Mouse (Mus musculus) limb, embryonic 10.5 days (tissue): ENCODE measurements around the gene Zp2. TPM values are rescaled to one million over a fixed set of nuclear protein-coding genes. Genes with fewer than 3 reads are reported as not detected.

Experiments used
- DNase-seq: peaks from one replicate; pipeline ENCODE4 v3.0.0-alpha.2; 2017; ENCODE audit warnings: low spot score
- H3K27ac ChIP-seq: fragments of 300-500 bp; sonication (generic); 2 replicates; pipeline ENCODE4 v1.5.1; 2016; ENCODE audit warnings: mild to moderate bottlenecking
- H3K27me3 ChIP-seq: fragments of 300-500 bp; sonication (generic); 2 replicates; pipeline ENCODE4 v1.6.1; 2016; ENCODE audit warnings: low read depth, mild to moderate bottlenecking; ENCODE audit not compliant: poor library complexity, severe bottlenecking
- H3K36me3 ChIP-seq: fragments of 300-500 bp; sonication (generic); 2 replicates; pipeline ENCODE4 v1.6.1; 2016; ENCODE audit warnings: mild to moderate bottlenecking, moderate library complexity
- H3K4me1 ChIP-seq: fragments of 300-500 bp; sonication (generic); 2 replicates; pipeline ENCODE4 v1.6.1; 2016
- H3K4me3 ChIP-seq: fragments of 300-500 bp; sonication (generic); 2 replicates; pipeline ENCODE4 v1.5.1; 2016; ENCODE audit warnings: mild to moderate bottlenecking, moderate library complexity
- H3K9me3 ChIP-seq: fragments of 300-500 bp; sonication (generic); replicated peaks from 2 replicates; pipeline ENCODE4 v1.6.1; 2016; ENCODE audit warnings: mild to moderate bottlenecking
- WGBS: fragments of 180-500 bp; shearing (Covaris S2); methylation state at CpG from one replicate; pipeline ENCODE4 v1.1.7; 2016; 5-methylcytosine and 5-hydroxymethylcytosine counted together
- polyA plus RNA-seq: library from polyadenylated mRNA; unstranded; fragments of >200 nt; fragmentation: Nextera tagmentation; extraction: Ambion mirVana; gene quantifications from 2 replicates; pipeline ENCODE4 v1.2.1, GENCODE M21; 2016

The Zp2 gene
- polyA plus RNA-seq = not detected in 2 replicates

DNA sequence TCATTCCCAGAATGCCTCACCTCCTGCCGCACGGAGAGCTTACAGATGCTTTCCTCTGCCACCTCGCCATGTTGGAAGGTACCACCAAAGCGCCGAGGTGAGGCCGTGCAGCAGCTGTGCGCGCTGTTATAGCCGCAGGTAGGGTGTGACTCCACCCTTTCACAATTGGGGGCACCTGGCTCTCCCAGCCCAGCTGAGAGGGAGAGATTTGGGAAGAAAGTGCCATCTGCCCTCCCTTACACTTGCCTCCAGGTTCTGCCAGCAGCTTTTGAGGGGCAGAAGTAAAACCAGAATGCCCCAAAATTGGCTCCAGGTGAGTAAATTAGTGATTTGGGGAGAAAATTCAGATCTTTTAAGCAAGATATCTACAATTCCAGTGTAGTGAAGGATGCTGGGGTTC is at the start of gene Zp2:
Gene Zp2, minus strand, starts transcription at position 101 of the 400 bp plus-strand sequence.
- DNase-seq = no peak
- WGBS = 66% methylated on average over 9 of the region's 9 CpGs
- Histone ChIP-seq H3K4me3 (no peak within 1 kb of the TSS), H3K9me3 (no peaks in the 10 kb centered on the region), H3K27ac (no peak within 1 kb of the TSS), H3K36me3 (no peaks in the 10 kb centered on the region), H3K4me1 (0 out of 2 replicates have a peak, but pooled peaks cover 3% of the 10 kb centered on the region), H3K27me3 (no peaks in the 10 kb centered on the region)

DNA sequence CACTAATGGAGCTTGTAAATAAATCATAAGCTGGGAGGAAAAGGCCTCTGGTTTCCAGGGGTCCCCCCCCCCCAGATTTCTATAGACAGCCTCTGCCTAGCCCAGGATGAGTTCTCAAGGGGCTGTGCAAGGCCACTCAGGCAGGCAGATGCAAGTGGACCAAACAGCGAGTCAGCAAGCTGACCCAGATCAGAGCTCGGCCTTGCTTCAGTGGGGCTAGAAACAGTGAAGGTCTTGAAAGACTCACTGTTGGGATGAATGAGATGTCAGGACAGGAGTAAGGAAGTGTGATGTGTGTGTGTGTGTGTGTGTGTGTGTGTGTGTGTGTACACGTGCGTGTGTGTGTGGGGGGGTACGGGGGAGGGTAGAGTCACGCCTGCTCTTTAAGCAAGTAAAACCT is 47.7 kb upstream of the Zp2 start:
- H3K27me3 ChIP-seq = no peaks in the 10 kb centered on the region
- 0 out of 2 replicates have a peak, but pooled peaks cover 3% of the 10 kb centered on the region for H3K4me1 ChIP-seq
- no peak for DNase-seq
- WGBS = 83% methylated on average over 6 of the region's 6 CpGs
- H3K36me3 ChIP-seq = no peaks in the 10 kb centered on the region
- no peaks in the 10 kb centered on the region for H3K9me3 ChIP-seq
- H3K4me3 ChIP-seq = no peak overlapping the region
- no peak overlapping the region for H3K27ac ChIP-seq

GRCm38 (mm10) chr7:120192207-120192606 is 47.1 kb upstream of the Zp2 start:
- no peak for DNase-seq
- Histone ChIP-seq H3K9me3 (no peaks in the 10 kb centered on the region), H3K27ac (no peak overlapping the region), H3K4me1 (0 out of 2 replicates have a peak, but pooled peaks cover 3% of the 10 kb centered on the region), H3K36me3 (no peaks in the 10 kb centered on the region), H3K4me3 (no peak overlapping the region), H3K27me3 (no peaks in the 10 kb centered on the region)
- WGBS = 66% methylated on average over 3 of the region's 3 CpGs

DNA sequence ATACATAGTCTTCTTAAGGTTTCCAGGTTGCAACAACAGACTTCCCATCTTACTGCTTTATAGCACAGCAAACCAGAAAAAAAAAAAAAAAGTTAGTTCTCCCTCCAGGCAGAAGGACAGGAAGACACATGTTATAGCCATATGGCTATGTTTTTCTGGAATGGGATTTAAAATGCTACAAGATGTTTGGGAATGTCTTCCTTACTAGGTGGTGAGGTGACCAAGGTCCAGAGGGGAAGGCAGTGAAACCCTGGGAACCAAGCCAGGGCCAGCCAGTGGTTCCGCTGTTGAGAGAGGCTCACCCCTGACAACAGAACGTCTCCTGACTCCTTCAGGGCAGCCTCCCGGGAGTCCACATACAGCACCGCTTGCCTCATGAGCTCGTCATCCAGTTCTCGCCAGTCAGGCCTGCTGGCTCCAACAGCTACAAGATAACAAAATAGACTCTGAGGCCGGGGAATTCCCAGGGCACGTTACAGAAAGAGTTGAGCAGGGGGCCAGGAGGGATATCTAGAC is 45.1 kb upstream of the Zp2 start:
- Histone ChIP-seq H3K36me3 (no peaks in the 10 kb centered on the region), H3K27ac (no peak overlapping the region), H3K9me3 (no peaks in the 10 kb centered on the region), H3K4me3 (no peak overlapping the region), H3K4me1 (0 out of 2 replicates have a peak, but pooled peaks cover 3% of the 10 kb centered on the region), H3K27me3 (no peaks in the 10 kb centered on the region)
- no peak for DNase-seq
- WGBS = 84% methylated on average over 8 of the region's 8 CpGs

DNA sequence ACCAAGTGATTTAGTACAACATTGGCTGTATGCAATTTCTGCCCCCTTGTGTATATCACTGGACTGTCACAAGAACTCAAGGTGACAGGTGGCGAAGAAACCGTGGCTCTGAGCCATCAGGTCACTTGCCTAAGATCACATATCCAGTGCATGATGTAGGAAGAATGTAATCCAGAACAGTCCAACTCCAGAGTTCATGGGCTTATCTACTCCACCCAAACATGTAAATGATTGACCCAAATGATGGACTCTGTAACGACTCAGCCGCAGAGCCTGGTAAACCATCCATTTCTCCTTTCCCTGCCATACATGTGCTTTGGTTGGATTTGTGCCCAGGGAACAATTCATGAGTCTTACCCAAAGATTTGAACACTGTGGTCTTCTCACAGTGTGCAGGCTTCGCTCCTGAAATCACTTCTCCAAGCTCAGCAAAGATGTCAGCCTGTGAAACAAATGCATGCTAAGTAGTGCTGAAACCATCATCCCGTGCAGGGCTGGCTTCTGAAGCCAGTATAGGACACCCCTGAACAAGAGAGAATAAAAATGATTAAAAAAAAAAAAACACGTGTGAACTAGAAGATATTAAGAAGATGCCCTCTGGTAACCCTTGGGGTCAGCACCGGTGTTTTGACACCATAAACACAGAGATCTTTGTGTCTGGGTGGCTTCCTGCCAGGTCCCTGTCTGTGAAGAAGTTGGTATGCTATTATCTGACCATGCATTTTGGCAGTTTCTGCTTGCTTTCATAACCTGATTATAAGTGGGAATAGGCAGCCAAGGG is 44.5 kb upstream of the Zp2 start:
- Histone ChIP-seq H3K27ac (no peak overlapping the region), H3K36me3 (no peaks in the 10 kb centered on the region), H3K27me3 (no peaks in the 10 kb centered on the region), H3K4me1 (0 out of 2 replicates have a peak, but pooled peaks cover 3% of the 10 kb centered on the region), H3K4me3 (no peak overlapping the region), H3K9me3 (no peaks in the 10 kb centered on the region)
- no peak for DNase-seq
- 86% methylated on average over 8 of the region's 8 CpGs for WGBS

GRCm38 (mm10) chr7:120188946-120189345 is 43.9 kb upstream of the Zp2 start:
- Histone ChIP-seq H3K4me3 (no peak overlapping the region), H3K9me3 (no peaks in the 10 kb centered on the region), H3K27ac (no peak overlapping the region), H3K27me3 (no peaks in the 10 kb centered on the region), H3K36me3 (no peaks in the 10 kb centered on the region), H3K4me1 (0 out of 2 replicates have a peak, but pooled peaks cover 3% of the 10 kb centered on the region)
- WGBS = 90% methylated on average over 5 of the region's 5 CpGs
- DNase-seq = no peak

GRCm38 (mm10) chr7:120182891-120183290 is 37.8 kb upstream of the Zp2 start:
- no peaks in the 10 kb centered on the region for H3K9me3 ChIP-seq
- no peaks in the 10 kb centered on the region for H3K36me3 ChIP-seq
- no peaks in the 10 kb centered on the region for H3K27me3 ChIP-seq
- no peak for DNase-seq
- no peak overlapping the region for H3K27ac ChIP-seq
- no peak overlapping the region for H3K4me3 ChIP-seq
- H3K4me1 ChIP-seq = no peaks in the 10 kb centered on the region

- Histone ChIP-seq H3K4me1 (no peaks in the 10 kb centered on the region), H3K27me3 (no peaks in the 10 kb centered on the region), H3K4me3 (no peak overlapping the region), H3K36me3 (no peaks in the 10 kb centered on the region), H3K9me3 (no peaks in the 10 kb centered on the region), H3K27ac (no peak overlapping the region)
- WGBS = 96% methylated on average over 4 of the region's 4 CpGs
- DNase-seq = no peak
These were observed 36.5 kb upstream of the Zp2 start for GRCm38 (mm10) chr7:120181401-120182230.

GRCm38 (mm10) chr7:120180547-120180946 is 35.5 kb upstream of the Zp2 start:
- no peaks in the 10 kb centered on the region for H3K36me3 ChIP-seq
- no peaks in the 10 kb centered on the region for H3K9me3 ChIP-seq
- WGBS = 92% methylated on average over 5 of the region's 5 CpGs
- H3K4me3 ChIP-seq = no peak overlapping the region
- no peaks in the 10 kb centered on the region for H3K4me1 ChIP-seq
- H3K27ac ChIP-seq = no peak overlapping the region
- no peak for DNase-seq
- H3K27me3 ChIP-seq = no peaks in the 10 kb centered on the region

- WGBS = 21% methylated on average over 2 of the region's 2 CpGs
- Histone ChIP-seq H3K4me1 (no peaks in the 10 kb centered on the region), H3K27me3 (no peaks in the 10 kb centered on the region), H3K4me3 (no peak overlapping the region), H3K9me3 (no peaks in the 10 kb centered on the region), H3K36me3 (no peaks in the 10 kb centered on the region), H3K27ac (no peak overlapping the region)
- DNase-seq = no peak
These were observed 33.8 kb upstream of the Zp2 start for GRCm38 (mm10) chr7:120178935-120179334.

- no peaks in the 10 kb centered on the region for H3K4me1 ChIP-seq
- no peak overlapping the region for H3K27ac ChIP-seq
- H3K27me3 ChIP-seq = no peaks in the 10 kb centered on the region
- H3K4me3 ChIP-seq = no peak overlapping the region
- DNase-seq = no peak
- WGBS = 86% methylated on average over 3 of the region's 3 CpGs
- no peaks in the 10 kb centered on the region for H3K9me3 ChIP-seq
- no peaks in the 10 kb centered on the region for H3K36me3 ChIP-seq
These were observed 32.5 kb upstream of the Zp2 start for GRCm38 (mm10) chr7:120177611-120178010.

DNA sequence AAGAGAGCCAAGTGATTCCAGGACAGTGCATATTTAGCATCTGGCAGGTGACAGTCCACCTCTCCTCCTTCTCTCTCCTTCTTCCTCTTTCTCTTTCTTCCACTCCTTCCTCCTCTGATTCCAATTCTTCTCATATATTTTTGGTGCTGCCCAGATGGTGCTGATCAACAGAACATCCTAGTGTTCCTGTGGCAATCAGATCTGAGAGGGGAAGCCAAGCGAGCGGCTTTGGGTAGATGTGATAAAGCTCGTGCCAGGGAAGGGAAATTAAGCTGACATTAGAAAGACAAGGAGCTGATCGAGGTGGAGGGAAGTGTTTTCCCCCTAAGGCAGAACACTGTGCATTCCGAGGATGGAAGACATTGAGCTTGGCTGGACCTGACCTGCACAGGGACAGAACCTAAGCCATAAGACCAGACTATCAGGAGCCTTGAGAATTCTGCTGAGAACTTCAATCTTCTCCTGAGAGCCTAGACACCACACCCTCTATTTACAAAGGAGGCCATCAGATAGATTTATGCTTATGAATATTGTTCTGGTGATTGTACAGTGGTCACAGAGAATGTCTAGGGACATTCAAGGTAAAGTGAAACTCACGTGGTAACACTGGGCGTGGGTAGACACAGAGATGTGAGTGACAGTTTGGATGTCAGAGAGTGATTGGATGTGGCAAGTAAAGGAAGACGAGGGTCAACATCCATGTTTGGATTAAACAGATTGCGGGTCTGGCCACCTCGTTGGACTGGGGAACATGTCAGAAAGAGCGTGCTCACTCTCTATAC is 29.8 kb upstream of the Zp2 start:
- H3K27ac ChIP-seq = no peak overlapping the region
- WGBS = 85% methylated on average over 11 of the region's 11 CpGs
- no peaks in the 10 kb centered on the region for H3K27me3 ChIP-seq
- no peaks in the 10 kb centered on the region for H3K9me3 ChIP-seq
- no peaks in the 10 kb centered on the region for H3K36me3 ChIP-seq
- no peak overlapping the region for H3K4me3 ChIP-seq
- H3K4me1 ChIP-seq = no peaks in the 10 kb centered on the region
- no peak for DNase-seq
